Mouse (Mus musculus): ENCODE results near the gene Slc44a1.

The Slc44a1 gene

GRCm38 (mm10) chr4:53525503-53525902, 85.3 kb downstream of the Slc44a1 start:
- no peak for TF ChIP-seq GATA4 (IDR thresholded peaks at IDR 0.05; ENCODE audit: insufficient replicate concordance, low read length)

- TF ChIP-seq GATA4 (IDR thresholded peaks at IDR 0.05; ENCODE audit: insufficient replicate concordance, low read length), result no peak
These were observed 85.8 kb downstream of the Slc44a1 start for GRCm38 (mm10) chr4:53525994-53526393.

GRCm38 (mm10) chr4:53526446-53526845, 86.2 kb downstream of the Slc44a1 start:
- TF ChIP-seq GATA4 (IDR thresholded peaks at IDR 0.05; ENCODE audit: insufficient replicate concordance, low read length), result no peak

GRCm38 (mm10) chr4:53535795-53536194, 95.6 kb downstream of the Slc44a1 start:
- TF ChIP-seq GATA4 (IDR thresholded peaks at IDR 0.05; ENCODE audit: insufficient replicate concordance, low read length), result no peak

- TF ChIP-seq GATA4 (IDR thresholded peaks at IDR 0.05; ENCODE audit: insufficient replicate concordance, low read length), result no peak
These were observed 96.9 kb downstream of the Slc44a1 start for GRCm38 (mm10) chr4:53537101-53537500.

GRCm38 (mm10) chr4:53537539-53537938, 97.3 kb downstream of the Slc44a1 start:
- no peak for TF ChIP-seq GATA4 (IDR thresholded peaks at IDR 0.05; ENCODE audit: insufficient replicate concordance, low read length)

- TF ChIP-seq GATA4 (IDR thresholded peaks at IDR 0.05; ENCODE audit: insufficient replicate concordance, low read length), result peak; percentile 92
These were observed 98.4 kb downstream of the Slc44a1 start for GRCm38 (mm10) chr4:53538600-53538999.

- no peak for TF ChIP-seq GATA4 (IDR thresholded peaks at IDR 0.05; ENCODE audit: insufficient replicate concordance, low read length)
These were observed 99.7 kb downstream of the Slc44a1 start for GRCm38 (mm10) chr4:53539929-53540328.

- no peak for TF ChIP-seq GATA4 (IDR thresholded peaks at IDR 0.05; ENCODE audit: insufficient replicate concordance, low read length)
These were observed 103.2 kb downstream of the Slc44a1 start for GRCm38 (mm10) chr4:53543421-53543820.

- peak; percentile 74; the same call in 1 of the 2 replicates for TF ChIP-seq GATA4 (IDR thresholded peaks at IDR 0.05; ENCODE audit: insufficient replicate concordance, low read length)
These were observed 104.7 kb downstream of the Slc44a1 start for GRCm38 (mm10) chr4:53544889-53545288.

GRCm38 (mm10) chr4:53547381-53547780, 107.2 kb downstream of the Slc44a1 start:
- peak; percentile 68; the same call in 1 of the 2 replicates for TF ChIP-seq GATA4 (IDR thresholded peaks at IDR 0.05; ENCODE audit: insufficient replicate concordance, low read length)

- TF ChIP-seq GATA4 (IDR thresholded peaks at IDR 0.05; ENCODE audit: insufficient replicate concordance, low read length), result no peak
These were observed 109.2 kb downstream of the Slc44a1 start for GRCm38 (mm10) chr4:53549375-53549774.

GRCm38 (mm10) chr4:53564618-53565017, 124.4 kb downstream of the Slc44a1 start:
- TF ChIP-seq GATA4 (IDR thresholded peaks at IDR 0.05; ENCODE audit: insufficient replicate concordance, low read length), result no peak

- TF ChIP-seq GATA4 (IDR thresholded peaks at IDR 0.05; ENCODE audit: insufficient replicate concordance, low read length), result no peak
These were observed 126.9 kb downstream of the Slc44a1 start for GRCm38 (mm10) chr4:53567065-53567464.

GRCm38 (mm10) chr4:53575558-53575957, 135.3 kb downstream of the Slc44a1 start:
- no peak for TF ChIP-seq GATA4 (IDR thresholded peaks at IDR 0.05; ENCODE audit: insufficient replicate concordance, low read length)

- no peak for TF ChIP-seq GATA4 (IDR thresholded peaks at IDR 0.05; ENCODE audit: insufficient replicate concordance, low read length)
These were observed 147.5 kb downstream of the Slc44a1 start for GRCm38 (mm10) chr4:53587676-53588075.

GRCm38 (mm10) chr4:53588936-53589335, 148.7 kb downstream of the Slc44a1 start:
- no peak for TF ChIP-seq GATA4 (IDR thresholded peaks at IDR 0.05; ENCODE audit: insufficient replicate concordance, low read length)
